Mouse (Mus musculus) heart, postnatal 14 days (tissue): ENCODE results near the gene Dlg5. TPM values are rescaled to one million over a fixed set of nuclear protein-coding genes. Genes with fewer than 3 reads are reported as not detected.

Source experiments
- DNase-seq, 2 experiments: peaks; one replicate each; pipeline ENCODE4 v3.0.0; 2021 to 2022
- intact Hi-C: fragments of 180-260 bp; cut with DNase I; formaldehyde crosslinking; loops from one replicate; pipeline ENCODE4 v1.15.1; 2025
- microRNA-seq, 2 experiments: library from miRNA; unstranded; fragments of <30 nt; microRNA quantifications; one replicate each; pipeline ENCODE4 v1.2.0; 2021 to 2022
- total RNA-seq, 2 experiments: library from RNA; stranded (reverse); gene quantifications; 2 replicates each; pipeline ENCODE4 v1.2.3; 2021

Dlg5 gene
- total RNA-seq, 2 experiments from 2014 or later: 10.4 to 14.1 TPM

- intact Hi-C loops: no loop called here
Measured at GRCm38 (mm10) chr14:24136908-24137307, 108.8 kb downstream of the Dlg5 start.

GRCm38 (mm10) chr14:24134623-24135290 lies 111.0 kb downstream of the Dlg5 start:
- DNase-seq: no peak
- intact Hi-C loops: no loop called here

More at GRCm38 (mm10) chr14:24136908-24137307, 108.8 kb downstream of the Dlg5 start:
- no peak for DNase-seq

- intact Hi-C loops: no loop called here
- DNase-seq: no peak
Measured at GRCm38 (mm10) chr14:24133801-24134200, 111.9 kb downstream of the Dlg5 start.

GRCm38 (mm10) chr14:24132092-24132491 lies 113.6 kb downstream of the Dlg5 start:
- peak in 1 of 2 experiments; percentile 28 for DNase-seq
- intact Hi-C loops: no loop called here

- intact Hi-C loops: no loop called here
- DNase-seq: no peak
Measured at GRCm38 (mm10) chr14:24125069-24125468, 120.7 kb downstream of the Dlg5 start.

GRCm38 (mm10) chr14:24124171-24124570 lies 121.5 kb downstream of the Dlg5 start:
- DNase-seq: no peak
- intact Hi-C loops: no loop called here

GRCm38 (mm10) chr14:24106734-24107133 lies 139.0 kb downstream of the Dlg5 start:
- intact Hi-C loops: no loop called here
- no peak for DNase-seq

GRCm38 (mm10) chr14:24098828-24099227 lies 146.9 kb downstream of the Dlg5 start:
- no peak for DNase-seq
- intact Hi-C loops: no loop called here

- no peak for DNase-seq
- intact Hi-C loops: no loop called here
Measured at GRCm38 (mm10) chr14:24094656-24095055, 151.1 kb downstream of the Dlg5 start.

- no peak for DNase-seq
- intact Hi-C loops: no loop called here
Measured at GRCm38 (mm10) chr14:24093221-24093620, 152.5 kb downstream of the Dlg5 start.

- DNase-seq: no peak
- intact Hi-C loops: no loop called here
Measured at GRCm38 (mm10) chr14:24092391-24092790, 153.3 kb downstream of the Dlg5 start.

- intact Hi-C loops: no loop called here
- DNase-seq: no peak
Measured at GRCm38 (mm10) chr14:24090790-24091189, 154.9 kb downstream of the Dlg5 start.

GRCm38 (mm10) chr14:24089181-24089580 lies 156.5 kb downstream of the Dlg5 start:
- intact Hi-C loops: no loop called here
- no peak for DNase-seq

- no peak for DNase-seq
- intact Hi-C loops: no loop called here
Measured at GRCm38 (mm10) chr14:24087430-24087829, 158.3 kb downstream of the Dlg5 start.

GRCm38 (mm10) chr14:24086481-24086880 lies 159.2 kb downstream of the Dlg5 start:
- DNase-seq: no peak
- intact Hi-C loops: no loop called here

Small RNA genes within 50 kb of the gene (microRNA-seq; reads per million reads assigned to microRNA genes)
- gene Mir7210: 0 reads per million in 2 experiments

Other genes with a start within 250 kb of the Dlg5 start
- under 1 TPM; 0.39 to 0.98 TPM for gene Kcnma1, start 231.4 kb downstream of the Dlg5 start, total RNA-seq
- gene E330034G19Rik, start 47.3 kb upstream of the Dlg5 start, total RNA-seq: not detected
- gene Polr3a, start 241.1 kb upstream of the Dlg5 start, total RNA-seq: 10 to 100 TPM; 12.4 to 13.3 TPM
- 100 to 1,000 TPM; 816 to 895 TPM for gene Rps24, start 241.2 kb upstream of the Dlg5 start, total RNA-seq